Mouse (Mus musculus) forebrain, embryonic 16.5 days (tissue): ENCODE measurements around the gene Oas1f. TPM values are rescaled to one million over a fixed set of nuclear protein-coding genes. Genes with fewer than 3 reads are reported as not detected.
"Not testable (repeated sequence)": the region's sequence is repeated elsewhere in the genome, so short reads cannot be mapped to it uniquely, and the experiment has no call there.

ENCODE experiments used
- ATAC-seq: fragments of 200-750 bp; cut with Nextera tagmentation; 2 replicates; pipeline ENCODE4 v1.8.0; 2017; ENCODE audit warnings: mild to moderate bottlenecking, moderate library complexity
- H3K27ac ChIP-seq: fragments of 300-500 bp; sonication (generic); 2 replicates; pipeline ENCODE4 v1.5.1; 2014; ENCODE audit warnings: low read length, control low read depth
- H3K27me3 ChIP-seq: fragments of 300-500 bp; sonication (generic); replicated peaks from 2 replicates; pipeline ENCODE4 v1.6.1; 2014; ENCODE audit warnings: low read length; ENCODE audit not compliant: control insufficient read depth, insufficient read depth
- H3K36me3 ChIP-seq: fragments of 300-500 bp; sonication (generic); 2 replicates; pipeline ENCODE4 v1.6.1; 2014; ENCODE audit not compliant: control insufficient read depth, insufficient read depth
- H3K4me1 ChIP-seq: fragments of 300-500 bp; sonication (generic); replicated peaks from 2 replicates; pipeline ENCODE4 v1.6.1; 2014; ENCODE audit warnings: low read length; ENCODE audit not compliant: control insufficient read depth, insufficient read depth
- H3K4me2 ChIP-seq: fragments of 300-500 bp; sonication (generic); 2 replicates; pipeline ENCODE4 v1.6.1; 2014; ENCODE audit warnings: mild to moderate bottlenecking, low read length, control low read depth
- H3K4me3 ChIP-seq: fragments of 300-500 bp; sonication (generic); replicated peaks from 2 replicates; pipeline ENCODE4 v1.5.1; 2014; ENCODE audit warnings: mild to moderate bottlenecking, low read length, control low read depth
- H3K9ac ChIP-seq: fragments of 300-500 bp; sonication (generic); replicated peaks from 2 replicates; pipeline ENCODE4 v1.6.1; 2014; ENCODE audit warnings: low read depth, low read length, control low read depth
- H3K9me3 ChIP-seq: fragments of 300-500 bp; sonication (generic); 2 replicates; pipeline ENCODE4 v1.6.1; 2016; ENCODE audit warnings: low read length; ENCODE audit not compliant: control insufficient read depth
- WGBS: fragments of 180-500 bp; shearing (Covaris S2); extraction: QIAGEN DNeasy Blood & Tissue Kit; methylation state at CpG from one replicate; pipeline ENCODE4 v1.1.7; 2014; 5-methylcytosine and 5-hydroxymethylcytosine counted together
- polyA plus RNA-seq: library from polyadenylated mRNA; unstranded; fragments of >200 nt; fragmentation: Nextera tagmentation; extraction: Ambion mirVana; gene quantifications from 2 replicates; pipeline ENCODE4 v1.2.1, GENCODE M21; 2015

Gene Oas1f
- polyA plus RNA-seq, 1 experiment from 2014 or later: not detected

GRCm38 (mm10) chr5:120865336-120865860 lies 18.2 kb downstream of the Oas1f start:
- no peak for ATAC-seq
- no peaks in the 10 kb centered on the region for H3K27me3 ChIP-seq
- H3K9ac ChIP-seq: no peak overlapping the region
- no peaks in the 10 kb centered on the region for H3K36me3 ChIP-seq
- H3K27ac ChIP-seq: no peak overlapping the region
- H3K4me1 ChIP-seq: no peaks in the 10 kb centered on the region
- H3K9me3 ChIP-seq: peaks cover 3% of the 10 kb centered on the region; the same call in 1 of the 2 replicates
- no peak overlapping the region for H3K4me3 ChIP-seq
- no peak overlapping the region for H3K4me2 ChIP-seq
- 74% methylated on average over 3 of the region's 3 CpGs for WGBS

GRCm38 (mm10) chr5:120869436-120870015 lies 22.4 kb downstream of the Oas1f start:
- WGBS: 86% methylated on average over 7 of the region's 7 CpGs
- no peak for ATAC-seq
- H3K4me1 ChIP-seq: no peaks in the 10 kb centered on the region
- no peak overlapping the region for H3K4me2 ChIP-seq
- H3K27ac ChIP-seq: no peak overlapping the region
- no peak overlapping the region for H3K9ac ChIP-seq
- no peaks in the 10 kb centered on the region for H3K27me3 ChIP-seq
- H3K4me3 ChIP-seq: no peak overlapping the region
- peaks cover 3% of the 10 kb centered on the region; the same call in 1 of the 2 replicates for H3K9me3 ChIP-seq
- no peaks in the 10 kb centered on the region for H3K36me3 ChIP-seq

GRCm38 (mm10) chr5:120870081-120870480 lies 22.9 kb downstream of the Oas1f start:
- no peak overlapping the region for H3K9ac ChIP-seq
- H3K27ac ChIP-seq: no peak overlapping the region
- H3K4me2 ChIP-seq: no peak overlapping the region
- no peaks in the 10 kb centered on the region for H3K4me1 ChIP-seq
- WGBS: 69% methylated on average over 3 of the region's 3 CpGs
- ATAC-seq: no peak
- H3K36me3 ChIP-seq: no peaks in the 10 kb centered on the region
- H3K9me3 ChIP-seq: peaks cover 3% of the 10 kb centered on the region; the same call in 1 of the 2 replicates
- H3K27me3 ChIP-seq: no peaks in the 10 kb centered on the region
- H3K4me3 ChIP-seq: no peak overlapping the region

- H3K36me3 ChIP-seq: no peaks in the 10 kb centered on the region
- H3K9ac ChIP-seq: no peak overlapping the region
- 71% methylated on average over 7 of the region's 7 CpGs for WGBS
These were observed 23.6 kb downstream of the Oas1f start for GRCm38 (mm10) chr5:120870782-120871181.

GRCm38 (mm10) chr5:120871469-120871868 lies 24.3 kb downstream of the Oas1f start:
- ATAC-seq: no peak
- WGBS: 55% methylated on average over 2 of the region's 2 CpGs

More at GRCm38 (mm10) chr5:120870782-120871181, 23.6 kb downstream of the Oas1f start:
- H3K27ac ChIP-seq: no peak overlapping the region
- no peaks in the 10 kb centered on the region for H3K4me1 ChIP-seq
- no peak overlapping the region for H3K4me2 ChIP-seq
- H3K27me3 ChIP-seq: no peaks in the 10 kb centered on the region
- no peak for ATAC-seq
- H3K4me3 ChIP-seq: no peak overlapping the region
- peaks cover 3% of the 10 kb centered on the region; the same call in 1 of the 2 replicates for H3K9me3 ChIP-seq

GRCm38 (mm10) chr5:120876839-120877238 lies 29.7 kb downstream of the Oas1f start:
- not testable (repeated sequence) for H3K4me2 ChIP-seq, H3K4me1 ChIP-seq, ATAC-seq, H3K9me3 ChIP-seq, H3K36me3 ChIP-seq, H3K27ac ChIP-seq, H3K27me3 ChIP-seq, H3K9ac ChIP-seq, H3K4me3 ChIP-seq
- WGBS: 61% methylated on average over 2 of the region's 3 CpGs

More at GRCm38 (mm10) chr5:120871469-120871868, 24.3 kb downstream of the Oas1f start:
- Histone ChIP-seq H3K4me2 (no peak overlapping the region), H3K36me3 (no peaks in the 10 kb centered on the region), H3K4me3 (no peak overlapping the region), H3K9me3 (peaks cover 3% of the 10 kb centered on the region; the same call in 1 of the 2 replicates), H3K9ac (no peak overlapping the region), H3K27ac (no peak overlapping the region), H3K4me1 (no peaks in the 10 kb centered on the region), H3K27me3 (no peaks in the 10 kb centered on the region)

GRCm38 (mm10) chr5:120877407-120877806 lies 30.2 kb downstream of the Oas1f start:
- 75% methylated on average over 2 of the region's 2 CpGs for WGBS
- not testable (repeated sequence) for ATAC-seq, H3K27me3 ChIP-seq

GRCm38 (mm10) chr5:120878803-120879202 lies 31.6 kb downstream of the Oas1f start:
- not testable (repeated sequence) for H3K9me3 ChIP-seq, H3K36me3 ChIP-seq, H3K27ac ChIP-seq, H3K4me1 ChIP-seq, H3K27me3 ChIP-seq, H3K4me2 ChIP-seq, H3K9ac ChIP-seq, ATAC-seq, H3K4me3 ChIP-seq
- WGBS: 67% methylated on average over 2 of the region's 2 CpGs

More at GRCm38 (mm10) chr5:120877407-120877806, 30.2 kb downstream of the Oas1f start:
- H3K4me2 ChIP-seq, H3K9me3 ChIP-seq, H3K9ac ChIP-seq, H3K27ac ChIP-seq, H3K4me3 ChIP-seq, H3K36me3 ChIP-seq, H3K4me1 ChIP-seq: not testable (repeated sequence)

- H3K4me2 ChIP-seq, H3K36me3 ChIP-seq, H3K9ac ChIP-seq, H3K27me3 ChIP-seq, H3K9me3 ChIP-seq, ATAC-seq, H3K4me3 ChIP-seq, H3K27ac ChIP-seq, H3K4me1 ChIP-seq: not testable (repeated sequence)
- WGBS: 95% methylated on average over 6 of the region's 6 CpGs
These were observed 34.5 kb downstream of the Oas1f start for GRCm38 (mm10) chr5:120881681-120882080.
